Mouse (Mus musculus) right cerebral cortex, postnatal 14 days (tissue): ENCODE results near the gene Shb.

Source experiments
- DNase-seq: peaks from one replicate; pipeline ENCODE4 v3.0.0; 2022

Shb gene

GRCm38 (mm10) chr4:45503380-45503779 lies 28.9 kb downstream of the Shb start:
- DNase-seq = no peak

DNA sequence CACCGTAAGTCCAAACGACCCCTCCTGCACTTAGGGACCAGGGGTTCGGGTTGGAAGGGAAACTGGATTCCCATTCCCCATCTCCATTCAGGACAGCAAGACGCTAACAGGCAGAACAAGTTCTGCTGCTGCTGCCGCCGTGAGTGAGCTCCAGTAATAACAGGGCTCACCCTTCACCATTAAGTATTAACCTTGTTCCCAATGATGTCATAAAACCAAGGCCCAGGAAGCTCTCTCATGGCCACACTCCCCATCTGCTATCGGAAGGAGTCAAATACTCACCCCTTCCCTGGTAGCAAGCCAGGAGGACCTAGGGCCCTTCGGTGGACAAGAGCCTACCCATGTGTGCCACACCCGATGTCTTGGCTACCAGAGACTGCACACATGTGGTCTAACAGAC lies 30.3 kb downstream of the Shb start:
- DNase-seq = no peak

DNA sequence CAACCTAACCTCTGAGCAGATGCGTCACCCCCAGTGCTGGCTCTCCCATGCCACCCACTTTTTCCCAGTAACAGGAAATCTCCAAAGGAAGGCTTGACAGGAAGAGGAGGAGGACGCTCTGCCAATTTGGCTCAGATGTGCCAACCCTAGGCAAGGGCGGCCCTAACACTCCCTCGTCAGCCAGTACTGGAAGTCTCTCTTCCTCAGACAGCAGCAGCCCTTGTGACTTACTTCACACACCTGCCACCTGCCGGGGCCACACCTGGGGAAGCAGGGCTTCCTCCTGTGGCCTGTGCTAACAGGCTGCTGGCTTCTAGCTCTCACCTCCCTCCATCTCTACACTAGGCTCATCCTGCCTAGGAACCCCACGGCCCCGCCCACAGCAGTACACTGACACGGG lies 31.9 kb downstream of the Shb start:
- DNase-seq = no peak

GRCm38 (mm10) chr4:45499556-45499955 lies 32.7 kb downstream of the Shb start:
- no peak for DNase-seq

- DNase-seq = no peak
Measured at GRCm38 (mm10) chr4:45499081-45499480, 33.2 kb downstream of the Shb start.

DNA sequence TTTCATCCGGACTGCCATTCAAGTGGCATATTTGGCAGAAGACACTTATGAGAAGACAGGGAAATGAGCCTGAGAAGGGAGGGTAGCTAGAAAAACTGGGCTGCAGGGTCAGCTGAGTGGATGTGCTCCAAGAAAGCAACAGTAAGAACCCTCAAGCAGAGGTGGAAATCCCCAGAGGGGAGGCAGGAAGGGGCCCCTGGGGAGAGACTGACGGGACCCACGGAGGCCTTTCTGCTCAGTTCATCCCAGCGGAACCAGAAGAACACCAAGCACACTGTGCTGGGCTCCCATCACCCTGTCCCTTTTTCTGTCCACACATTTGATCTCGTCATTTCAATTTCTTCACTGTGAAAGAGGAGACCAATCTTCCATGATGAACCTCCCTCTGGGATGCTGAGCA lies 33.9 kb downstream of the Shb start:
- DNase-seq = no peak

DNA sequence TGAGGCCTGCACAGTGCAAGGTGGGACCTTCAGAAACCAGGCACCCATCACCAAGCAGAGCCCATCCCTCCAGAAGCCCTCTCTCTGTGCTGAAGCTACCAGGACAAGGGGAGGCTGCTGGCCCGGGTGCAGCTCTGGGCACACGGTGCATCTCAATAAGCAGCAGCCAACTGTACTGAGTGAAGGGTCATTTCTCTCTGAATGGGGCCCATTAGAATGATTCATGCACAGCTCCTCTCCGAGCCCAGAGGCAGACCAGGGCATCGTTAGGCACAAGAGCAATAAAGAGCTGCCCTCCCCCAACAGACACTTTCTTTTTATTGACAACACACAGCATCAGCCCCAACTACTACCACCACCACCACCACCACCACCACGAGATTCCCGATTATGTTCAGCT lies 35.0 kb downstream of the Shb start:
- no peak for DNase-seq

DNA sequence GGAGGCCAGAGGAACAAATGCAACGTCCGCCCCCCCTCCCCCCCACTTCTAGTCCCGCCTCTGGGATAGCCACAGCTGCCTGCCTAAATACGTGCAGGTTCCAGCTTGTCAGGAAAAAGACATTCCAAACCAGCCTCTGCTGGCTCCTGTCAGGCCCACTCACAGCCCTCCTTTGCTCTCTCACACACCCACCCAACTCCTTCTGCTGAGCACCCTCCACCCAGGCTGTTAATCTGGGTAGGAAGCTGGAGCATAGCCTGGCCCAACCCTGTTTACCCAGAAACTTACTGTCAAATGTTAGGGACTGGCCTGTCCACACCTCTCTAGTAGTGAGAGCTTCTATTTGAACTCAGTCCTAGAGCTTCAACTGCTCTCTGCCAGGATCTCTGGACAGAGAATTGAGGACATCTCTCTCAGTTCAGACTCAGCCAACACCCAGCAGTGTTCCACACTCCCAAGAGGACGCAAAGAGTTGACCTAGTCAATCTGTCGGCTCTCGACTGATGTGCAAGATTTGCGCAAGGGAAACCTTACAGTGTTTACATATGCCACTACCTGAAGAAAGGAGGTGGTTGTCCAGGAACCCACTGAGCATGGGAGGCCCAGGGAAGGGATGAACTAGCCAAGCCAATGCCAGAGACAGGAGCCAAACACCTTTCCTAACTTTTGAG lies 36.6 kb downstream of the Shb start:
- DNase-seq = no peak

DNA sequence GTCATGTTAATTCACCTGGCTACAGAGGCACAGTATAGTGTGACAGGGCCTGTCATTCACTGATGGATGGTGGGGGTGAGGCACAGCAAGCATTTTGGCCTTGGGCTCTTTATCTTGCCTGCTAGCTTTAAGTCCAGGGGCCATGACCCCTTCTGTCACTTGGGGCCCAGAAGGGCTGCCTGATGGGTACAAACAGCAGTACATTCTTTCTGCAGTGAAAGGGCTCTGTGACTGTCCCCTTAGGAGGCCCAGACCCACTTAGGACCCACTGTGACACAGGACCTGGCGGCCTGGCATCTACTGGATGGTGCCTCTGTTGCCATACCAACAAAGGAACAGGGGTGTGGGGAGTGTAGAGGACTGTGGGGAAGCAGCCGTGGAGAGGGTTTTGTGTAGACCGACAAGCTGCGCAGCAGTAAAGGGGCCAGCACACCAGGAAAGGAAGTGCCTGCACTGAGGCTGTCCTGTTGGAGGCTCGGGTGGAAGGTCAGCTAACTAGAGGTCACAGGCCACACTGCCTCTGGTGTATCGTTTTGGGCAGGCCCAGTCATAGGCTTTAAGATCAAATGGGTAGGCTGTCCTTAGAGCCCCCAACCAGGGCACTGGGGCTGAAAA lies 38.4 kb downstream of the Shb start:
- no peak for DNase-seq

DNA sequence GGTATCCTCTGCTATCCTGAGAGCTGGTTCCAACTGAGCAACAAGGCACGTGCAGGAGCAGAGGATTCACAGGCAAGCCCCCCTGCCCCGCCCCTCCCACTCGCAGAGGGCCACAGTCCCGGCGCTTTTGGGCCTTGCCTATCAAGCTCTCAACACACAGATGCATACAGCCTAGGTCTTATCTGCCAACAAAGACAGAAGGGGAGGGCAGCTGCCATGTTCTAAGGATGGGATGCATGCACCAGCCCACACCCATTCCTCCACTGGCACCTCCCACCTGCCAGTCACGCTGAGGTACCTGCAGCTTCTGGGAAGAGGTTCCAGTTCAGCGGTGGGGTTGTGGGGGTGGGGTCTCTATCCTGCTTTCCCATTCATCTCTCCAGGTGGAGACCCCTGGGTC lies 39.2 kb downstream of the Shb start:
- no peak for DNase-seq

DNA sequence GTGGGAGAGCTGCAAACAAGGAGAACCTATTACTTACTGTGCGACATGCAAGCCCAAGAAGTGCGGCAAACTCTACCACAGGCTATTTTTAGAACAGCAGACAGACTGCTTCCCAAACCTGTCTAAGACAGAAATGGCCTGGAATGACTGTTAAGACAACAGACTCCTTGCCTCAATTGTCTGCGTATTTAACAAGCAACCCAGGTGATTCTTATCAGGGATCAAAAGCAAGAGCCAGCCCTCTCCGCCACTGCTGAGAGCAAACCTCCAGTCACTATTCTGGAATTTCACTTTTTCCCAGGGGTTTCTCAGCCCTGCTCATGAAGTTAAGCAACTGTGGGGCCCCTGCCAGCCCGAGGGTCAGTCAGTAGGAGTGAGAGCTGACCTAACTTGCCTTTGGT lies 39.6 kb downstream of the Shb start:
- no peak for DNase-seq

GRCm38 (mm10) chr4:45491685-45492601 lies 40.3 kb downstream of the Shb start:
- DNase-seq = no peak

DNA sequence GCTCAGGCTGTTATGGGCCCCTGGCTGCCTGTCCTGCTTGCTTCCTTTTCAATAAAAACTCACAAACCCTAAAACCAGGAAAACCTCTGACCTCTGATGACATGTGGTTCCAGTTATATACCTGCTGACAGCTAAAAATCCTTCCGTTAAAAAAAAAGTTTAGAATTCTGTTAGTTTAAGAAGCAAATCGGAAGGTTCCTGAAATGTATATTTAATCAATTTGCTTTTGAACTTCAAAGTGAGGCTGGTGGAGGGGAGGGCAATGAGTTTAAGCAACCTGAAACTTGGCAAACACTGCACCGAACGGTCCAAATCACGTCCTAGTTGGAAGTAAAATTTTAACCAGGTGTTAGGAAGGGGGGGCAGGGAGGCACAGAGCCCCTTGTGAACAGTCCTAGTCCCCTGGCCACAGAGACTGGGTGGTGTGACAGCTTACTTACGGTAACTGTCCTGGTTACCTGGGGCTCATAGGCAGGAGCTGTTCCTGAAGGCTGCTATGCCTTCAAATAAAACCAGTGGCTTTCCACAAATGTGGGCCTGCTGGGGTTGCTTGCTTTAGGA lies 41.1 kb downstream of the Shb start:
- no peak for DNase-seq

DNA sequence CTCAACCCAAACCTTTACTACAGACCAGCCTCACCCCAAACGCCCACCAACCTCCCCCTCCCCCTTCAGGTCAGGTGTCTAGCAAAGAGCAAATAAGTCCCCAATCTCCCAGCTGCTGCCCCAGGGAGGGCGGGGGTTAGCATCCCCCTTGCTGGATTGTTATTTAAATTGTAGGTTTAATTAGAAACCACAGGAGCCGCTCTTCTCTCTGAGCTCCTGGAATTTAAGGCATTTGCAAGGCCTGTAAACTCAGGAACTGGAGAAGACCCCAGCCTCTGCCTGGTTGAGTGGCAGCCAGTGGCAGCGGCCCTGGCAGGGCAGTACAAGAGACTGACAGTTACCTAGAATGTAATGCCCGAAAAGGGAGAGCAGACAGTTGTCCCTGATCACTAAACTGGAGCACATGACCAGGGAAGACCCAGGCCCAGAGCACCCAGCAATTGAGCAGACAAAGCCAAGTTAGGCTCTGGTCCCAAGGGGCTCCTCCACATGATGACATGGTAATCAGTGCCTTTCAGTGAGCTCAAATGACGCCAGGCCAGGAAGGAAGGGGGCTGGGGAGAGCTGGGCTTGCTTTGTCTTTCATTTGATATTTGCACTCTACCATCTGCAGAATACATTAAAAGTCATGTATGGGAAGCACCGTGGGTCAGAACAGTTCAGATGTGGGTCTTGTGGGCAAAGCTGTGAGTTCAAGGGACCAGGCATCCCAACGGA lies 42.1 kb downstream of the Shb start:
- DNase-seq = no peak

DNA sequence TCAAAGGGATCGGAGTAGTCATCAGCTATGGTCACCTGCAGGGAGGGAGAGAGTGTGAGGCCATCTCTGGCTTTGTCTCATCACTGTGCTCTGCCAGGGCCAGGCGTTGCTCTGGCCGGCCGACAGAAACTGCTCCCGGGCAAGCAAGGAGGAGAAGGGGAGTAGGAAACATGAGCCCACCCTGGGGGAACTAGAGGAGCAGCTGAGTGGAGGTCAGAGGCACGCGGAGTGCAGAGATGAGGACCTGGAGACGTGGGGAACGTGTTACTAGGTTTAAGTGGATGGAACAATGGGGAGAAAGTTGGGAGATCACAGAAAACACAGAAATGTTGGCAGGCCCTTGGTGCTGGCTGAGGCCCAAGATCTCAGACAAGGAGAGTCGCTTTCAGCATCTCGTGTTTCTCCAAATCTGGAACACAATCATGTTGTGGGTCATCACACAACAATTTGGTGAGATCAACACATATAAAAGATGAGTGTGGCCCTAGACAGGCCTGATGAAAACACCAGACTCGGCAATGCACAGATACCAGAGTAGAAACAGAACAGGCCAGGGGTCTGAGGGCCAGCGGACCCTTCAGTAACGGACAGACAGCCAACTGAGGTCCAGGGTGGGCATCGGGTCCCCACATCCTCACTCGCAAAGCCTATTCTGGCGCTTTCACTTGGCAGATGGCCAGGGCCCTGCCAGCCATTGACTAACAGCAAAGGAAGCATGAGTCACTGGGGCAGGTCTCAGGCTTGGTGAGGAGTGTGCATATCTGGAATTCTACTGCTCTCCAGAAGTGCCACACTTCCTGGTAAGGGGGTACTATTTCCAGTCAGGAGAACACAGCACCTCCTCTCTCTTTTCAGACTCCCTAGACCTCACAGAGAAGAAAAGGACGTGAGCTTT lies 42.9 kb downstream of the Shb start:
- DNase-seq = peak; percentile 64

- DNase-seq = no peak
Measured at GRCm38 (mm10) chr4:45487681-45488081, 44.6 kb downstream of the Shb start.

GRCm38 (mm10) chr4:45485024-45485423 lies 47.2 kb downstream of the Shb start:
- DNase-seq = no peak

GRCm38 (mm10) chr4:45483271-45484245 lies 48.7 kb downstream of the Shb start:
- DNase-seq = no peak

GRCm38 (mm10) chr4:45482271-45482670 lies 50.0 kb downstream of the Shb start:
- no peak for DNase-seq

DNA sequence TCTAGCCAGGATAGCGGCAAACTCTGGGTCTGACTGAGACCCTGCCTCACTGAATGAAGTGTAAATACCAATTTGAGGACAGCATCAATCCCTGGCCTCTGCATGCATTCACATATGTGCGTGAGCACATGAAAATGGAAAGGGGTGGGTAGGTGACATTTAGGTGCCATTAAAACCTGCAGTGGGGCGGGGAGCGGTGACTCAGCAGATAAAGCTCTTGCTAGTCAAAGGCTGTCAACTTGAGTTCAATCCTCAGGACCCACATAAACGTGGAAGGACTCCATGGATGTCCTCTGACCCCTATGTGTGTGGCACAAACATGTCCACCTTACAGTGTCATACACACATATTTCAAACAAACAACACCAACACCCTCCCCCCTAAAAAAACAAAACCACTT lies 50.8 kb downstream of the Shb start:
- DNase-seq = no peak

GRCm38 (mm10) chr4:45480595-45480994 lies 51.7 kb downstream of the Shb start:
- no peak for DNase-seq
